Mouse (Mus musculus): ENCODE data around the gene Psg27.
"Not testable (repeated sequence)": the region's sequence is repeated elsewhere in the genome, so short reads cannot be mapped to it uniquely, and the experiment has no call there.

Psg27 gene

DNA sequence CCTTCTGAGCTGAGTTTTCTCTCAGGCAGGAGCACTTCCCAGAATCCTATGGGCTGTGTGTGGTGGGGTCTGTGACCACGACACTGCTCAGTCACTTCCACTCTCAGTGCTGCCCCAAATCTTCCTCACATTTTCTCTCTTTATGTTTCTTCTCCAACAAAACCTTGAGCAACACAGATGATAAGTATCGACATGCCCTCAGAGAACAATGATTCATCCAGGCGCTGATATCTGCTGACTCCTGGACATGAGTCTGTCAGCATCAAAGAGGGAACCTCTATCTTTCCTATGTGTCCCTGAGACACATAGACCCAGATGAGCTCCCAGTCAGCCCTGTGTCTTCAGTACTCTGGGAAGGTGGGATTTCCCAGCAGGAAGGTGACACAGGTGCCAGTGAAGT, at the start of gene Psg27:
Gene Psg27 (minus strand): TSS at position 101 of the 400 bp plus-strand sequence.
- DNase-seq, result no peak

- DNase-seq, result not testable (repeated sequence)
Measured at GRCm38 (mm10) chr7:18616401-18616800, 49.3 kb upstream of the Psg27 start, which contains the start of gene Psg23. TSS of gene Psg23 (minus strand) at chr7:18616501.

DNA sequence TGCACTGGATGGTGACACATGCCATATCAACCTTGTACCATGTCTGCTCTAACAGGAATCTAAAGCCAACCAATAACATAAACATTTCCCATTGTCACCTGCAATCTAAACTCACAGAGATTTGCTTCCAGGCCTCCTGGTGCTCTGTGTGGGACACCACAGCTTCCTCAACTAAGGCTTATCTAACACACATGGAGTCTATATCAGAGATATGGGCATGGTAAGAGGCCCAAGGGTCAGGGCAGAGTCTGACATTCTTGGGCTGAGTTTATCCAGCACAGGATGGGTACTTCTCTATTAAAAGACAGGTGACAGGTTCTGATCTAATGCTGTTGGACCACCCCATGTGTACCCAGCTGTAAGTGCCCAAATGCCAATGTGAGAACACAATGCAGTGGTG, 7.3 kb downstream of the Psg27 start:
- no peak for DNase-seq

GRCm38 (mm10) chr7:18555751-18556150, 11.4 kb downstream of the Psg27 start:
- DNase-seq, result not testable (repeated sequence)

DNA sequence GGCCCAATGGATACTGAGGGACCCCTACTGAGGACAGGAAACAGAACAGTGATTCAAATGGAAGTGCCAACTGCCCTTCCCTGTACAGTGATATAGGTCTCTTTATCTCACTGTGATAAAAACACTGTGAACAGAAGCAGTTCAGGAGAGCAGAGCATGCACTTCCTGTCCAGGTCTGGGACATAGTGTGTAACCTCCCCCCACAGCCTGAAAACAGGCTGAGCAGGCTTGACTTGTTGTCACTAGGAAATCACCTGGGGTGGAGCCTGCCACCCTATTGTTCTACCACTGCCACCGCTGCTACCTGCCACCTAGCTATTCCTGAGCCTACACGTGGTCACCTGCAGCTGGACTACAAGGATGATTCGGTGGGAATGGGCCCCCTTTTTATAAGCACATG, 33.7 kb downstream of the Psg27 start:
- DNase-seq, result no peak

DNA sequence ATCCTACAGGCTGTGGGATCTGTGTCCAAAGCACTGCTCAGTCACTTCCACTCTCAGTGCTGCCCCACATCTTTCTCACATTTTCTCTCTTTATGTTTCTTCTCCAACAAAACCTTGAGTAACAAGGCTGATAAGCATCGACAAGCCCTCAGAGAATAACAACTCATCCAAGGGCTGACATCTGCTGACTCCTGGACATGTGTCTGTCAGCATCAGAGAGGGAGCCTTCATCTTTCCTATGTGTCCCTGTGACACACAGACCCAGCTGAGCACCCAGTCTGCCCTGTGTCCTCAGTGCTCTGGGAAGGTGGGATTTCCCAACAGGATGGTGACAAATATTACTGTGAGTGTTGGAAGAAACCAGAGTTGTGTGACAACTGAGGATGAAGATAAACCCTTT, 34.9 kb downstream of the Psg27 start, which contains the start of gene Psg25:
Gene Psg25 (minus strand): TSS at position 101 of the 400 bp plus-strand sequence.
- DNase-seq, result no peak

DNA sequence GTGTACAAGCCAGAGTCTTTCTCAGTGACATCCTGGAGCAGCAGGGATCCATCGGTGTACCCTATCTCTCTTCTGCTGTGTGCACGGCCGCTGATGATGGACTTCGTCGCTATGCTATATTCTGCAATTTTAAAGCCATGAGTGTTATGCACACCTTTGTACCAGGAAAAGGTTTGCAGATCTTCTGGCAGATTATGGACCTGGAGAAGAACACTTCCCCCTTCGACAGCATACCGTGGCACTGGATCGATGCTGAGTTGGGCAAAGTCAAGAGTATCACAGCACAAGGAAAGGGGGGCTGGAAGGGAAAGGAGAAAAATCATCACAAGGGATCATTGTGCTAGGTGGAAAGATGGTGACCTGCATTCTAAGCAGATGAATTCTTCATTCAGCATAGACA, 42.4 kb downstream of the Psg27 start:
- DNase-seq, result no peak

GRCm38 (mm10) chr7:18512848-18513247, 54.3 kb downstream of the Psg27 start:
- DNase-seq, result not testable (repeated sequence)

DNA sequence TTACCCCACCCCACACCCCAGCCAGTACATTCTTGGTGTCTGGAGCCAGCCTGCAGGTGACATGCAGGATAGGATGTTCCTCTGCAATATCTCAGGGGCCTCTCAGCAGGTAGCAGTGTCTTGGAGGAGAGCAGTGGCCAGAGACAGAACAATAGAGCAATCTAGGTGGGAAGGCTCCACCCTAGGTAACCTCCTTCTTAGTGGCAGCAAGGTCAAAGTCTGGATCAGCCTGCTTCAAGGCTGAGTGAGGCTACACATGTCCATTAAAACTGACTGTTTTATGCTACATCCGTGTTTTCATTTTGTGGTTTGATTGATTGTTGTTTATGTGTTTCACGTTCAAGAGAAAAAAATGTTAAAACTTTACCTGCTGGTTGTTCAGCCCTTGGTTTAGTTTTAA, 54.7 kb downstream of the Psg27 start:
- not testable (repeated sequence) for DNase-seq

DNA sequence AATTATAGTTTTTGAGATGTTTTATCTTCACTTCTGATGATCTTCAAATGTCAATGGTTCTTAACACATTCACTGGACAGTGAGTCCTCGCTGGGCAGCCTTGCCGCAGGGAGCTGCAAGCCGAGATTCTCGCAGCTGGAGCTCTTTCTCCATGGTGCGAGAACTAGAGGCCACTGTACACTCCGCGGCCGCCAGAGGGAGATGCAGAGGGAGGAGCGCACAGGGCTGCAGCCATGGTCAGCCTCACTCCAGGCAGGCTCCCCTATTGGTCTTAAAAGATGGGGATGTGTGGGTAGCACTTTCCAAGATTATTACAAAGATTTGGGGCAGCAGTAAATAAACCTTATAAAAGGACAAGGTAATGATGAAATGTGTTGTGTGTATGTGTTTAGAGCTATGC, 55.6 kb downstream of the Psg27 start:
- DNase-seq, result no peak

All from right cerebral cortex, postnatal 25 days (tissue).